Mouse (Mus musculus) gastrocnemius, postnatal 25 days (tissue): Measurements from ENCODE around the gene Olfr325. TPM values are rescaled to one million over a fixed set of nuclear protein-coding genes. Genes with fewer than 3 reads are reported as not detected.

Experiments
- DNase-seq: peaks from one replicate; pipeline ENCODE4 v3.0.0; 2022
- total RNA-seq, 2 experiments: library from RNA; stranded (reverse); gene quantifications; 1 replicate in 1 of 2; 2 replicates in 1 of 2; pipeline ENCODE4 v1.2.3; 2021

The Olfr325 gene
- total RNA-seq, 2 experiments from 2014 or later: not detected

GRCm38 (mm10) chr11:58630401-58630800 lies 52.9 kb downstream of the Olfr325 start, which contains the start of gene Olfr323:
TSS of gene Olfr323 (minus strand) at chr11:58630501.
- no peak for DNase-seq

Other genes with a start within 250 kb of the Olfr325 start
- 10 to 100 TPM; 37.7 to 40.6 TPM for gene Zfp672, start 247.4 kb upstream of the Olfr325 start, total RNA-seq
- gene Sh3bp5l, start 247.0 kb upstream of the Olfr325 start, total RNA-seq: 10 to 100 TPM; 22.8 to 27.5 TPM
- not detected for gene Lypd8, start 198.7 kb upstream of the Olfr325 start, total RNA-seq
- not detected for gene 1810065E05Rik, start 156.6 kb upstream of the Olfr325 start, total RNA-seq
- gene Gm12253, start 145.2 kb upstream of the Olfr325 start, total RNA-seq: not detected
- not detected for gene Lypd9, start 124.8 kb upstream of the Olfr325 start, total RNA-seq
- gene Olfr30, start 115.5 kb upstream of the Olfr325 start, total RNA-seq: not detected
- gene Olfr332, start 85.2 kb upstream of the Olfr325 start, total RNA-seq: not detected
- gene Olfr331, start 75.2 kb upstream of the Olfr325 start, total RNA-seq: not detected
- not detected for gene Olfr330, start 42.9 kb upstream of the Olfr325 start, total RNA-seq
- not detected for gene Olfr329-ps, start 31.3 kb upstream of the Olfr325 start, total RNA-seq
- under 1 TPM in 1 of 2 experiments, not detected in 1; 0.10 TPM for gene Olfr328, start 22.1 kb upstream of the Olfr325 start, total RNA-seq
- not detected for gene Olfr224, start 7.2 kb upstream of the Olfr325 start, total RNA-seq
- gene Olfr324, start 17.4 kb downstream of the Olfr325 start, total RNA-seq: not detected
- not detected for gene 2210407C18Rik, start 38.3 kb downstream of the Olfr325 start, total RNA-seq
- gene Olfr323, start 52.8 kb downstream of the Olfr325 start, total RNA-seq: not detected
- gene Trim58, start 62.7 kb downstream of the Olfr325 start, total RNA-seq: not detected
- not detected for gene Olfr322, start 81.1 kb downstream of the Olfr325 start, total RNA-seq
- not detected for gene Olfr320, start 103.4 kb downstream of the Olfr325 start, total RNA-seq
- gene Olfr319, start 121.4 kb downstream of the Olfr325 start, total RNA-seq: not detected
- not detected for gene Olfr318, start 146.3 kb downstream of the Olfr325 start, total RNA-seq
- gene Olfr317, start 161.5 kb downstream of the Olfr325 start, total RNA-seq: not detected
- not detected for gene Olfr316, start 175.0 kb downstream of the Olfr325 start, total RNA-seq
- not detected for gene Olfr315, start 195.5 kb downstream of the Olfr325 start, total RNA-seq
- not detected for gene Olfr314, start 205.2 kb downstream of the Olfr325 start, total RNA-seq
- gene Fam183b, start 224.2 kb downstream of the Olfr325 start, total RNA-seq: not detected
- gene Olfr313, start 237.3 kb downstream of the Olfr325 start, total RNA-seq: not detected